Mouse (Mus musculus) thymus, adult 2 months (tissue): ENCODE data around the gene Shf. TPM values are rescaled to one million over a fixed set of nuclear protein-coding genes. Genes with fewer than 3 reads are reported as not detected.

Experiments
- DNase-seq: peaks from one replicate; pipeline ENCODE4 v3.0.0; 2021
- H3K27ac ChIP-seq: fragments of 200-500 bp; 2 replicates; pipeline ENCODE4 v1.5.1; 2012; ENCODE audit warnings: low read length, control low read depth; ENCODE audit not compliant: control insufficient read depth, insufficient read depth
- H3K27me3 ChIP-seq: fragments of 200-500 bp; 2 replicates; pipeline ENCODE4 v1.6.1; 2012; ENCODE audit warnings: mild to moderate bottlenecking, low read length, moderate library complexity, mixed read lengths; ENCODE audit not compliant: control insufficient read depth, insufficient read depth
- H3K36me3 ChIP-seq: fragments of 200-500 bp; 2 replicates; pipeline ENCODE4 v1.6.1; 2012; ENCODE audit warnings: mild to moderate bottlenecking, low read length, moderate library complexity; ENCODE audit not compliant: control insufficient read depth, insufficient read depth
- H3K4me1 ChIP-seq: fragments of 200-500 bp; replicated peaks from 2 replicates; pipeline ENCODE4 v1.6.1; 2012; ENCODE audit warnings: low read length; ENCODE audit not compliant: control insufficient read depth, insufficient read depth
- H3K4me3 ChIP-seq: fragments of 200-500 bp; 2 replicates; pipeline ENCODE4 v1.5.1; 2012; ENCODE audit warnings: mild to moderate bottlenecking, low read length, control low read depth, moderate library complexity; ENCODE audit not compliant: control insufficient read depth, insufficient read depth
- CTCF ChIP-seq: fragments of 200-500 bp; IDR thresholded peaks from 2 replicates; pipeline ENCODE4 v1.5.1; 2012; ENCODE audit warnings: mild to moderate bottlenecking, control low read depth, low read length, moderate library complexity, borderline replicate concordance; ENCODE audit not compliant: control insufficient read depth, poor library complexity, insufficient read depth; ENCODE audit errors: extremely low read depth
- POLR2A ChIP-seq: fragments of 200-500 bp; IDR thresholded peaks from 2 replicates; pipeline ENCODE4 v1.6.1; 2012; ENCODE audit warnings: mild to moderate bottlenecking, low read length, control low read depth, moderate library complexity; ENCODE audit not compliant: control insufficient read depth, poor library complexity, insufficient read depth; ENCODE audit errors: extremely low read depth
- WGBS: fragments of 180-500 bp; shearing (Covaris S2); methylation state at CpG from one replicate; pipeline ENCODE4 v1.1.7; 2018; 5-methylcytosine and 5-hydroxymethylcytosine counted together
- polyA plus RNA-seq: library from polyadenylated mRNA; depleted of rRNA; stranded (reverse); fragments of >200 nt; gene quantifications from 2 replicates; pipeline ENCODE4 v1.2.3, GENCODE M21; 2012

Shf gene
- polyA plus RNA-seq, 1 experiment, result 41.9 TPM

DNA sequence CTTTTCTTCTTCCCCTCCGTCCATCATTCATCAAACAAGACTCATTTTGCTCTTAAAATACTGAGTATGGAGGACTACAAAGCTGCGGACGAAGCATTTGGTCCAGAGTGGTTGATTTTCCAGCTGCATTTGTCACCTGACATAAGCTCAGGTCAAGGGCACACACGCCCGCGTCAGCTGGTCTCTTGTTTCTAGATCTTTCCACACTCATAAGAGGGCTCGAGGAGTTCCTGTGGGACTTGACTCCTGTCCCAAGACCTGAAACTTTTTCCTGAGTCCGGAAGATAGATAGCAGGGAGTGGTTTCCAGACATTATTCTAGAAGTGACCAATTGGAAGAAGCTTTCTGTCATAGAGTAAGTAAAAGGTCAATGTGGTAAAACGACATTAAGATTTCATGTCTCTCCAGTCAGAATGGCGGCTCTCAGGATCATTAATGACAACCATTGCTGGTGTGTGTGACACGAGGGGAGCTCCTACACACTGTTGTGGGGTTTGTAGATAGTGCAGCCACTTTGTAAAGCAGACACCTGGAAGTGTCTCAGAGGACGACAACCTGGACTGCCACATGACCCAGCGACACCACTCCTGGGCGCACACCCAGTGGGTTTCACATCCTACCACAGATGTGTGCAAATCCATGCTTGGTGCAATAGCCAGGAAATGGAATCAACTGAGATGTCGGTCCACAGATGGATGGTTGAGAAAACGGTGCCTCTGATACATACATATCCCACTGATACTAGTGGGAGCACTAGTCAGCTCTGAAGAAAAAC lies 12.6 kb upstream of the Shf start:
- Histone ChIP-seq H3K4me1 (peaks cover 5% of the 10 kb centered on the region), H3K27ac (no peak overlapping the region), H3K36me3 (no peaks in the 10 kb centered on the region), H3K4me3 (no peak overlapping the region), H3K27me3 (no peaks in the 10 kb centered on the region)
- TF ChIP-seq POLR2A (no peak), CTCF (no peak)
- WGBS, result 73% methylated on average over 16 of the region's 16 CpGs
- no peak for DNase-seq

DNA sequence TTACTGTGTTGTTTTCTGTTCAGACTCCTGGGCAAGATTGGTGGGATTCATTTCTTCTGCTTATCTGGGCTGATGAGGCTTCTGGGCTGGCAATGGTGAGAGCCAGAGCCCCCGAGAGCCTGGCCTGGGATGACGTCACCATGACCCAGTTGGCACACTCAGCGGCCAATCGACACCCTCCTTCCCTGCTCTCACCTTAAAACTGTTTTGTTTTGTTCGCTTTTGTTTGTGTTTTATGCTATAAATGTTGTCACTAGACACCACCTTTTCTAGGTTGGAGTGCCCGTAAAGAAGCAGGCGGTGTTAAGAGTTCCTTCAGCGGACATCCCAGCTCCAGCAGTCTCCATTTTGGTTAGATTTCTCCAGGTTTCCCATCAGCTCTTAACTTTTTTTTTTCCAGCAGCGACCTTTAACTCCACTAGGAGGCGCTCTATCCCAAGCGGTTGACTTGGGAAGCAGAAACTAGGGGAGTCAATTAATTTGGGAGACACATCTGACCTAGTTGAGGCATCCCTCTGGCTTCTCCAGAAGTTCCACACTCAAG lies 11.9 kb upstream of the Shf start:
- under 1% methylated on average over 11 of the region's 11 CpGs for WGBS
- no peak overlapping the region for H3K27ac ChIP-seq
- H3K4me3 ChIP-seq, result peak overlapping the region; percentile 20; the same call in 1 of the 2 replicates
- TF ChIP-seq POLR2A (no peak), CTCF (no peak)
- no peaks in the 10 kb centered on the region for H3K36me3 ChIP-seq
- peaks cover 11% of the 10 kb centered on the region for H3K4me1 ChIP-seq
- peak; percentile 48 for DNase-seq
- no peaks in the 10 kb centered on the region for H3K27me3 ChIP-seq

DNA sequence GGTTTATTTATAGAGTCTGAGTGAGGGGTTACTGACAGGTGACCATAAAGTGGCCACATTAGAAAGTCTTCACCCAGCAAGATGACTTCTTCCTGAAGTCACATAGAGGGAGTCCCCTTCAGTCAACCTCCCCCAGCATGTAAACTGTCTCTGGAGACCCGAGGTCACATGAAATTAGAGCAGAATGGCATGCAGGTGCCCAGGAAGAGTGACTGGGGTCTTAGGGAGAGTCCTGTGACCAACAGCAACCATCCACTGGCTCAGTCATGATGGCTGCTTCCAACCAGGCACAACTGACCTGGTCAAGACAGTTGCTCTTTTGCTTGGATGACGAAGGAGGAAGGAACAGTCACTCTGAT lies 10.3 kb upstream of the Shf start:
- Histone ChIP-seq H3K27me3 (no peaks in the 10 kb centered on the region), H3K4me1 (peaks cover 11% of the 10 kb centered on the region), H3K27ac (no peak overlapping the region), H3K36me3 (no peaks in the 10 kb centered on the region), H3K4me3 (no peak overlapping the region)
- no peak for DNase-seq
- WGBS, result 63% methylated on average over 2 of the region's 2 CpGs
- no peak for TF ChIP-seq CTCF
- TF ChIP-seq POLR2A, result no peak

DNA sequence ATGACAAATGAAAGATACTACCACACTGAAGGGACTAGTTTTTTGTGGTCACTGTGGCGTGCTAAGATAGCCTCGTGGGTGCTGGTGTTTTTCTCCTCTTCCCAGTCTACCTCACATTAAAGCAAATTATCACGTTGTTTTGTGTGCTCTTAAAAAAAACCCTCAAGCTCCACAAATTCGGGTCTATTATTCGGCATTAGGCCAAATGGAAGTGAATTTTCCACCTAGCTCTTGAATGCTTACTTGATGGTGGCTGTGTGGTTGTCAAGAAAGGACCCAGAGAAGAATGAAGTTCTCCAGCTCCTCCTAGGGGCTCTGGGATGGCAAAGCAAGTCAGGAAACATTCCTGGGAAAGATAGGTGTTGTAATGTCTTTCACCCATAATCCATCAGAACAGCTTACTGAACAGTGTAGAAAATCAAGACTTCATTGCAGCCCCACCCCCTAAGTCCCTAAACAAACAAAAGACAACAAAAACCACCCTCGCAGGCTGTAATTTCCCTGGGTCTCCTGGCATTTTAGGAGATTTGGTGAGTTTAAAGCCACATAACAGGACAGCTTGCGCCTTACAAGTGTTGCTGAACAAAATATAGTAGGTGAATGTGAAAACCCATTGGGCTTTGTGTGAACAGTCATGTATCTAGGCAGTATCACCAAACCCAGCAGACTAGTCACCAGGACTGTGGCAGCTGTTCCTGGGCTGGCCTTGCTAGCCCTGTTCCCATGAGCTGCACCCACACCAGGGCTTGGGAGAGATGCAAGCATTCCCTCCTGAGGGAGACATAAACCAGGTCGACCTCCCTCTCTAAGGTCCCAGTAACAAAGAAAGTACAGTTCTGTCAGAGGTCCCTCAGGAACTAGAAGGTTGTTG lies 9.7 kb upstream of the Shf start:
- 38% methylated on average over 8 of the region's 8 CpGs for WGBS
- Histone ChIP-seq H3K36me3 (no peaks in the 10 kb centered on the region), H3K4me1 (peaks cover 11% of the 10 kb centered on the region), H3K4me3 (no peak overlapping the region), H3K27me3 (no peaks in the 10 kb centered on the region), H3K27ac (no peak overlapping the region)
- no peak for DNase-seq
- TF ChIP-seq CTCF (no peak), POLR2A (no peak)

DNA sequence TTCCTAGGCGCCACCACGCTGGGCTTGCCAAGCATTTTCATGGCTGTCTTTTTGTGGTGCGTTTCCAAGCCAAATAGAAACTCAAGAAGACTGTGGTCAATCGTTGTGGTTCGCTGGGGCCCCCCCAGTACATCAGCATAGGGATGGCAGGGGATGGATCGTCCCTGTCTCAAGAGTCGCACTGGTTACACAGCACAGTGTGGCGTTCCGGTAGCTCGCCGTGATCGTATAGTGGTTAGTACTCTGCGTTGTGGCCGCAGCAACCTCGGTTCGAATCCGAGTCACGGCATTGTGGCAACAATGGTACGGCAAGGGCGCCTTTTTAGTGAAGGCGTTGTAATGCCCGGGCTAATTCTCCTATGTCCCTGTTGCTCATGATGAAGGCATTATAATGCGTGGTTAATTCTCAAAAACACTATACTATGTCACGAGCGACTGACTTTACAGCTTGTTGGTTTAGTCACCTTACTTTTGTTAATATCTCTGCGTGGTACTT lies 8.8 kb upstream of the Shf start:
- H3K27me3 ChIP-seq, result no peaks in the 10 kb centered on the region
- H3K36me3 ChIP-seq, result no peaks in the 10 kb centered on the region
- DNase-seq, result peak; percentile 72
- H3K4me3 ChIP-seq, result peak overlapping the region; percentile 83
- WGBS, result under 1% methylated on average over 26 of the region's 26 CpGs
- H3K27ac ChIP-seq, result peak overlapping the region; percentile 72; the same call in 1 of the 2 replicates
- TF ChIP-seq POLR2A (no peak), CTCF (no peak)
- H3K4me1 ChIP-seq, result peaks cover 11% of the 10 kb centered on the region

DNA sequence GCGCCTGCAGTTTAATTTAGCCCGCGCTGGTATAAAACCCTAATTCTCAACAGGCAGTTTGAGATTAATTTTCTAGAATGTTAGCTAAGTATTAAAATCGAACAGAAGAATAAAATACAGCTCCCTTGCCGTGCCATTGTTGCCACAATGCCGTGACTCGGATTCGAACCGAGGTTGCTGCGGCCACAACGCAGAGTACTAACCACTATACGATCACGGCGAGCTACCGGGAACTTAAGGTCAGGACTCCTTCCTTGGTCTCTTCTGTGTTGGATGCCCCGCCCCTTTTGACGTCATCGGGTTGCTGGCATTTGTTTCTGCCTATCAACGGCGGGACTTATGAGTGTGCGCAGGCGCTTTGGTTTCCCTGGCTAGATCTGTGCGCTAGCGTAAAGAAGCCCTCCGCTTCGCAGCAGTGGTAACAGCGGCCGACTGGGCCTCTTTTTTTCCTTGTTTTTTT lies 8.3 kb upstream of the Shf start:
- Histone ChIP-seq H3K4me3 (peak overlapping the region; percentile 83), H3K36me3 (no peaks in the 10 kb centered on the region), H3K27me3 (no peaks in the 10 kb centered on the region), H3K4me1 (peaks cover 11% of the 10 kb centered on the region), H3K27ac (peak overlapping the region; percentile 72; the same call in 1 of the 2 replicates)
- peak; percentile 96 for DNase-seq
- WGBS, result under 1% methylated on average over 28 of the region's 28 CpGs
- TF ChIP-seq POLR2A (peak; percentile 67), CTCF (no peak)
